Mouse (Mus musculus): ENCODE measurements around the gene Egfem1.

- TF ChIP-seq POLR2A (IDR thresholded peaks at IDR 0.05; ENCODE audit: borderline replicate concordance, control insufficient read depth, low read depth, low read length) (no peak), CTCF (IDR thresholded peaks at IDR 0.05; ENCODE audit: control insufficient read depth, insufficient read depth, low read length) (no peak)
Observed at GRCm38 (mm10) chr3:29345805-29346204, 264.0 kb downstream of the Egfem1 start.
